Mouse (Mus musculus): ENCODE measurements around the gene Kcnq1. TPM values are rescaled to one million over a fixed set of nuclear protein-coding genes. Genes with fewer than 3 reads are reported as not detected.

Kcnq1 gene
- polyA plus RNA-seq, 1 experiment from 2014 or later: 1.8 TPM

DNA sequence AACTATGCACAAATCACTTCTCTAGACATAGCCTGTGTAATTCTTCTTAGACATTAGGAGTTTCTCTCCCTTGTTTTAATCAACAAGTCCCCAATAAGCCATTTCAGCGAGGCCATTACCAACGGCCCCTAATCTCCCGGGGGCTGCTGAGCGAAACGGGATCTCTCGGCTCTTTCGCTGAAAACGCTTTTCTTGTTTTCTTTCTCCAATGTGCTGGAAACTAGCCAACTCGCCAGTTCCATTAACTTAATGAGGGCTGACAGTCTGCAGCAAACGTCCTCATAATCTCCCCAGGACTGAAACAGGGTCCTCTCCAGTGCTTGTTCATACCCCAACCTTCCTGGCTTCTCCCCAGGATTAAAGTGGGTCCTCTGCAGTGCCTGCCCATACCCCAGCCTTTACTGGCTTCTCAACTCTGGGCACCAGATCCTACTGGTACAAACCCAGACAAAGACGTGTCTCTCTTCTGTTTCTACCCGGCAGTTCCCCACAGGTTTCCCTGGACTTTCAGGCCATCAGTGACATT lies 237.7 kb downstream of the Kcnq1 start:
- Histone ChIP-seq H3K9ac (no peak overlapping the region), H3K4me1 (peaks cover 16% of the 10 kb centered on the region), H3K4me2 (no peak overlapping the region), H3K27me3 (replicated peaks) (no peaks in the 10 kb centered on the region), H3K27ac (no peak overlapping the region), H3K4me3 (no peak overlapping the region), H3K9me3 (no peaks in the 10 kb centered on the region), H3K36me3 (replicated peaks) (no peaks in the 10 kb centered on the region)
- no peak for ATAC-seq (replicated peaks)
- WGBS: 18% methylated on average over 12 of the region's 12 CpGs

DNA sequence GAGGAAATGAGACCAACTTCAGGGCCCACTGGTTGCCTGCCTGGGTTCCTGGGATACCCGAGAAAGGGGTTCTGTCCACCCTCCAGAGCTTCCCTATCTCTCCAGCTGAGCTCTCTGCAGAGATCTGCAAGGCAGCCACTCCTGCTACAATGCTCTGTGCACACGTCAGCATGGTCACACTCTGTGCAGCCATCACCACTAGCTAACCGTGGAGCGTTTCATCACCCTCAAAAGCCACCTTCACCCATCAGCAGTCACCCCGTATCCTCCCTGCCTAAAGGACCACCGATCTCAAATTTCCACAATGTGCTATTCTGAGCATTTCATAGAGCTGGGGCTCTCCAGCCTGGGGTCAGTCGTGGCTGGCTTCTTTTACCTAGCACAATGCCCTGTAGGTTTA lies 243.1 kb downstream of the Kcnq1 start:
- no peaks in the 10 kb centered on the region for H3K27me3 ChIP-seq (replicated peaks)
- WGBS: 76% methylated on average over 7 of the region's 7 CpGs
- H3K36me3 ChIP-seq (replicated peaks): no peaks in the 10 kb centered on the region
- H3K4me1 ChIP-seq: no peaks in the 10 kb centered on the region
- ATAC-seq (replicated peaks): no peak
- no peak overlapping the region for H3K27ac ChIP-seq
- H3K9ac ChIP-seq: no peak overlapping the region
- H3K9me3 ChIP-seq: no peaks in the 10 kb centered on the region
- no peak overlapping the region for H3K4me3 ChIP-seq
- no peak overlapping the region for H3K4me2 ChIP-seq

DNA sequence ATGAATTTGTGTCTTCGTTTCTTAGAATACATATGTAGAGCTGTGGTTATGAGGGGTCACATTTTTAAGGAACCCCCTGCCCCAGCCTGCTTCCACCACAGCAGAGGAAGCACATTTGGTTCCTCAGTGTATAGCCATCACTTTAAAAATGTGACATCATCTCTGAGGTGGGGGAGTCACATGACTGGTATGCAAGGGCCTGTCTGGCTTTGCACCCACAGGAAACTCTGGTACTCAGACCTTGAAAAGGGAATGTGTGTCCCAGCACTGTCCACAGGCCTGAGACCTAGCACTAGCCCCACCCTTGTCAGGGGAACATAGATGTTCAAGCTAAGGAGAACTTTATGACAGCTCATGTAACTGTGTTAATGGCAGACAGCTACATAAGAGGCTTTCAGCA lies 243.7 kb downstream of the Kcnq1 start:
- no peak for ATAC-seq (replicated peaks)
- no peak overlapping the region for H3K9ac ChIP-seq
- H3K27ac ChIP-seq: no peak overlapping the region
- H3K9me3 ChIP-seq: no peaks in the 10 kb centered on the region
- H3K27me3 ChIP-seq (replicated peaks): no peaks in the 10 kb centered on the region
- WGBS: 87% methylated on average over 1 of the region's 1 CpGs
- H3K36me3 ChIP-seq (replicated peaks): no peaks in the 10 kb centered on the region
- no peaks in the 10 kb centered on the region for H3K4me1 ChIP-seq
- H3K4me3 ChIP-seq: no peak overlapping the region
- H3K4me2 ChIP-seq: no peak overlapping the region

DNA sequence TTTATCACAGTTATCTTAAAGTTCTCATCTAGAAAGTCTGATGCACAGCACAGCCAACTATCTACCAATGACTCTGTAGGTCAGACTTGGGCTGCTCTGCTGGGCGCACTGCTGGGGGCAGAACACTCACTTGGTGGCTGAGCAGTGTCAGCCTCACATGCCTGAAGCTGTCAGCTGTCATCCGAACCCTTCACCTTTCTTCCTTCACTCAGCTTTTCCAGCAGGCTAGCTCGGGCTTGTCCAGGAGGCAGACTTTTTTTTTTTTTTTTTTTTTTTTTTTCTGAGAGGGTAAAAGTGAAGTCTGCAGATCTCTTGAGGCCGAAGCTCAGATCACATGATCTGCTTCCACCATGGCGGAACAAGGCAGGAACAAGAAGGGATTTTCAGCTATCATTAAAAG lies 249.7 kb downstream of the Kcnq1 start:
- ATAC-seq (replicated peaks): no peak
- WGBS: 70% methylated on average over 5 of the region's 5 CpGs
- H3K36me3 ChIP-seq (replicated peaks): no peaks in the 10 kb centered on the region
- H3K4me3 ChIP-seq: no peak overlapping the region
- H3K4me2 ChIP-seq: no peak overlapping the region
- no peaks in the 10 kb centered on the region for H3K4me1 ChIP-seq
- H3K9me3 ChIP-seq: no peaks in the 10 kb centered on the region
- H3K27ac ChIP-seq: no peak overlapping the region
- no peaks in the 10 kb centered on the region for H3K27me3 ChIP-seq (replicated peaks)
- H3K9ac ChIP-seq: no peak overlapping the region

DNA sequence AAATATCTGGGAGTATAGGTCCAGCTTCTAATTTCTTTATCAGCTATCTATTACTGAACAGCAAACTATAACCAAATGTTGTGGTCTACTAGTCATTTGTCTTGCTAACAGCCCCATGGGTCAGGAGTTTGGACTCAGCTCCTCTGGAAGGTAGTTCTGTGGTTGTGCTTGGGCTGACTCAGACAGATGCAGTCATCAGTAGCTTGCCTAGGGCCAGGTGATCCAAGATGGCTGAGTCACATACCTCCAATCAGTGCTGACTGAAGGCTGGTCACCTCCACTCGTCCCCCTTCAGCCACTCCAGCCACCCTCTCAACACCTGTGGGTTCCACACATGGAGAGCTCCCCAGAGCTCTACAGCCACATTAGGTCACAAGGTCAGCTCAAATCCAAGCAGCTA lies 250.9 kb downstream of the Kcnq1 start:
- H3K4me3 ChIP-seq: no peak overlapping the region
- no peak overlapping the region for H3K27ac ChIP-seq
- ATAC-seq (replicated peaks): no peak
- H3K4me2 ChIP-seq: no peak overlapping the region
- no peak overlapping the region for H3K9ac ChIP-seq
- no peaks in the 10 kb centered on the region for H3K4me1 ChIP-seq
- no peaks in the 10 kb centered on the region for H3K36me3 ChIP-seq (replicated peaks)
- no peaks in the 10 kb centered on the region for H3K9me3 ChIP-seq
- WGBS: 59% methylated on average over 1 of the region's 1 CpGs
- no peaks in the 10 kb centered on the region for H3K27me3 ChIP-seq (replicated peaks)

DNA sequence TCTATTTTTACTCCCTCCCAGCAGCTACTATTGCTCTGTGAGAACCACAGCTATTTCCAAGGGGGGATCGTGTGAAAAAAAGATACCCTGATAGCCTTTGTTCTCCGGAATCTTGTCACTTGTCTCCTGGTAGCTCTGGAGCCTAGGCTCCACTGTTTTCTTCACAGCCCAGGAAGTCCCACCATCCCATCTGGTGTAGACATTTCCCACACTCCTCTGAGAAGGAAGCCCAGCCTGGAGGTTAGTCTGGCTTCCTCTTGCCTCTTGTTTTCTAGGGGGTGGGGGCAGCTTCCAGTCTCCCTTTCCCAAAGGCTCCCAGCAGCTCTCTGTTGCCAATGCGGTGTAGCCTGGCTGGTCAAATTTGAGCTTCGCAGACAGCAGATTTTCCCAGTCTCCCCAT lies 251.7 kb downstream of the Kcnq1 start:
- ATAC-seq (replicated peaks): no peak
- WGBS: 76% methylated on average over 4 of the region's 4 CpGs

DNA sequence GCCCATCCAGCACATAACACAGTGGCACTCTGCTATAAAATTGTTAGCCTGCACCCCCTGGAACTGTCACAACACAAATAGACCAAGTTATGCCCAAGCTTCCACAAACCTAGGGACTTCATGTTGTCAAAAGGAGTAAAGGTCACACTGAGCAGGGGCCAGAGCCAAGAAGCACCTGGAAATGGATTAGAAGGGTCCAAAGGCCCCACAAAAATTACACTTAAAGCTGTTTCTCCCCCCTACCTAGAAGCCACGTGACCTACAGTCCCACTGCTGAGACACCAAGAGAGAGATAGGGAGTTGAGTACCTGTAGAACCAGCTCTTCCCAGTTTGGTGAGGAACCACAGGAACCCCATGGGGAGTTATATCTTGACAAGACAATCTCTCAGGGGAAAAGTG lies 253.6 kb downstream of the Kcnq1 start:
- no peaks in the 10 kb centered on the region for H3K9me3 ChIP-seq
- H3K27me3 ChIP-seq (replicated peaks): no peaks in the 10 kb centered on the region
- H3K9ac ChIP-seq: no peak overlapping the region
- H3K4me2 ChIP-seq: no peak overlapping the region
- H3K36me3 ChIP-seq (replicated peaks): no peaks in the 10 kb centered on the region
- no peak overlapping the region for H3K27ac ChIP-seq
- H3K4me3 ChIP-seq: no peak overlapping the region
- no peak for ATAC-seq (replicated peaks)
- WGBS: 70% methylated on average over 1 of the region's 1 CpGs
- no peaks in the 10 kb centered on the region for H3K4me1 ChIP-seq

More for the DNA sequence above, 251.7 kb downstream of the Kcnq1 start:
- Histone ChIP-seq H3K9ac (no peak overlapping the region), H3K4me2 (no peak overlapping the region), H3K9me3 (no peaks in the 10 kb centered on the region), H3K4me1 (no peaks in the 10 kb centered on the region), H3K27me3 (replicated peaks) (no peaks in the 10 kb centered on the region), H3K27ac (no peak overlapping the region), H3K4me3 (no peak overlapping the region), H3K36me3 (replicated peaks) (no peaks in the 10 kb centered on the region)

DNA sequence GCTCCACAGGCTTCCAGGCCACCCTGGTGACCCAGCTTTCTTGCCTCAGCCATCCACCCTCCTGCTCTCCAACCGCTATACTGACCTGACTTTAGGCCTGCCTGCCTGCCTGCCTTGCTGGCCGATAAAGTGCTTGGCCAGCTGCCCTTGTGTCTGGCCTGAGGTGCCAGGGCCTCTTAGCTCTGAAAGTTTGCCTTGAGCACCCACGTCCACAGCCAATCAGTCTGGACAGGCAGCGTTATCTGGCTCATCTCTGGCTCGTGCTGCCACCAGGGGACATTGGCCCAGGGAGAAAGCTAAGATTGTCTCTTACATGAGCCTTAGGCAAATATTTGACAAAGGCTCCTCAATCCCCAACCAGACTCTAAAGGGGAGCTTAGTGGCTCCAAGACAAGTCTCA lies 254.6 kb downstream of the Kcnq1 start:
- Histone ChIP-seq H3K4me1 (0 out of 2 replicates have a peak, but pooled peaks cover 2% of the 10 kb centered on the region), H3K9ac (no peak overlapping the region), H3K9me3 (no peaks in the 10 kb centered on the region), H3K4me2 (no peak overlapping the region), H3K36me3 (replicated peaks) (no peaks in the 10 kb centered on the region), H3K27me3 (replicated peaks) (no peaks in the 10 kb centered on the region), H3K27ac (no peak overlapping the region), H3K4me3 (no peak overlapping the region)
- WGBS: 68% methylated on average over 5 of the region's 5 CpGs
- ATAC-seq (replicated peaks): no peak

DNA sequence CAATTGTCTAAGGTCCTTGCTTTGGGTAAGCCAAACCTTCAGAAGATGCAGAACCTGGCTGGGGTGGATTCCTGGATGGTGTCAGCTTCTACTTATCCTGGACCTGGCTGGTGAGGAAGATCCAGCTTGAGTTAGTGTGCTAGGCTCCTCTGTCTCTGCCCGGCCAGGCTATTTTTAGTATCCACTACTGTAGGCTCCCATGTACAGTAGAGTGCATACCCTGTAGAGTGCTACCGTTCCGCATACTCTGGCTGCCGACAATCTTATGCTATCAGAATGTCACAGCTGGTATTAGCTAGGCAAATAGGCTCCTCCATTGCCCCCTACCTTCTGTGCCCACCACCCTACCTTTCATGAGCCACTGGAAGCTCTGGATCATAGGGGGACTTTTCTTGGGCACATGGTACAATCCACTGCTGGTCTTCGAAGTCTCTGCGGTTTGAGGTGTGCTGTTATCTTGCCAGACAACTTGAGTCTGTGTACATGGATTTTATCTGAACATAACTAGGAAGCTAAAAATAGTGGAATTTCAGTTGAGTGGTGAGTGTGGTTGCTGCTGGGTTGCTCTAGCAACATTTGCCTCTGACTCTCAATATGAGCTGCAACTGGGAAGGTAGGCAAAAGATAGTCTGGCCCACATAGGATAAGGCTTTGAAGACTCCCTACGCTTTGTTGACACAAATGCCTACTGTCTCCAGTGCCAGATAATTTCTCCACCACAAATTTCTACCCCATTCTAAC lies 258.1 kb downstream of the Kcnq1 start:
- H3K36me3 ChIP-seq (replicated peaks): no peaks in the 10 kb centered on the region
- no peak overlapping the region for H3K4me3 ChIP-seq
- no peak overlapping the region for H3K9ac ChIP-seq
- H3K27ac ChIP-seq: no peak overlapping the region
- WGBS: 94% methylated on average over 7 of the region's 7 CpGs
- no peak overlapping the region for H3K4me2 ChIP-seq
- 0 out of 2 replicates have a peak, but pooled peaks cover 3% of the 10 kb centered on the region for H3K4me1 ChIP-seq
- ATAC-seq (replicated peaks): no peak
- no peaks in the 10 kb centered on the region for H3K27me3 ChIP-seq (replicated peaks)
- H3K9me3 ChIP-seq: no peaks in the 10 kb centered on the region

DNA sequence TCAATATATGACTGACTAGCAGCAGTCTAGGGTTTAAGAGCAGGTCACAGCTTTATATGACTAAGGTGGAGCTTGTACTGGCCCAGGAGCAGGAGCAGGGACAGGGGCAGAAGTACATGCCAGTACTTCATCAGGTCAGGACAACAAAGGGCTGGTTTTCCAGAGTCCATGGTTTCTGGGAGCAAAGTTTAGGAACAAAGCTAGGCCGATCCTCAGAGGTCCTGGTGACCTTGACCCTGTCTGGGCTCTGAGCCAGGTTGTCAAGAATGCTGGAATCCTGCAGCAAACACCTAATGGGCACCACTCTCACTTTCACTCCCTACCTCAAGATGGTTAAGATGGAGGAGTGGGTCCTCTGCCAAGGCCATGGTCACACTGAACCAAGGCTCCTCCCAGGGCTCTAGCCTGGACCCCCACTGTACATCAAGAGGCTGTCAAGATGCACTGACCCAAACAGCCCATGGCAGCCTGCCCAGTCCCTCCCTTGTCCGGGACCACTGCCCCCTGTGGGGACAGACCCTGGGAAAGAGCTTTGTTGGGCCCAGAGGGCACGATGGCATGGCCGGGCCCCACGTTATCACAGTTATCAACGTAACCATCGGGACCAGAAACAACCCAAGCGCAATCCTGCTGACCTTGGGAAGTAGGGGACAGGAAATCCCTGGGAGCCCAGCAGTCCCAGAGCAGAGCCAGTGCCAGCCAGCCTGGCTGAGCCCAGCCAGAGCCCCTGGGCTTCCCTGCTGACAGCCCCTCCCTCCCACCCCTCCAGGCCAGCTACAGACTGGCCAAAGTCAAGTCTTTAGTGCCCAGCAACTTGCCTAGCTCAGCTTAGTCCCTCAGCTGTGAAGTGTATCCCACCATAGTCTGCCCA lies 259.0 kb downstream of the Kcnq1 start:
- Histone ChIP-seq H3K36me3 (replicated peaks) (no peaks in the 10 kb centered on the region), H3K4me2 (no peak overlapping the region), H3K9ac (no peak overlapping the region), H3K4me3 (no peak overlapping the region), H3K9me3 (no peaks in the 10 kb centered on the region), H3K27ac (no peak overlapping the region), H3K27me3 (replicated peaks) (no peaks in the 10 kb centered on the region), H3K4me1 (0 out of 2 replicates have a peak, but pooled peaks cover 3% of the 10 kb centered on the region)
- WGBS: 75% methylated on average over 8 of the region's 8 CpGs
- ATAC-seq (replicated peaks): no peak

DNA sequence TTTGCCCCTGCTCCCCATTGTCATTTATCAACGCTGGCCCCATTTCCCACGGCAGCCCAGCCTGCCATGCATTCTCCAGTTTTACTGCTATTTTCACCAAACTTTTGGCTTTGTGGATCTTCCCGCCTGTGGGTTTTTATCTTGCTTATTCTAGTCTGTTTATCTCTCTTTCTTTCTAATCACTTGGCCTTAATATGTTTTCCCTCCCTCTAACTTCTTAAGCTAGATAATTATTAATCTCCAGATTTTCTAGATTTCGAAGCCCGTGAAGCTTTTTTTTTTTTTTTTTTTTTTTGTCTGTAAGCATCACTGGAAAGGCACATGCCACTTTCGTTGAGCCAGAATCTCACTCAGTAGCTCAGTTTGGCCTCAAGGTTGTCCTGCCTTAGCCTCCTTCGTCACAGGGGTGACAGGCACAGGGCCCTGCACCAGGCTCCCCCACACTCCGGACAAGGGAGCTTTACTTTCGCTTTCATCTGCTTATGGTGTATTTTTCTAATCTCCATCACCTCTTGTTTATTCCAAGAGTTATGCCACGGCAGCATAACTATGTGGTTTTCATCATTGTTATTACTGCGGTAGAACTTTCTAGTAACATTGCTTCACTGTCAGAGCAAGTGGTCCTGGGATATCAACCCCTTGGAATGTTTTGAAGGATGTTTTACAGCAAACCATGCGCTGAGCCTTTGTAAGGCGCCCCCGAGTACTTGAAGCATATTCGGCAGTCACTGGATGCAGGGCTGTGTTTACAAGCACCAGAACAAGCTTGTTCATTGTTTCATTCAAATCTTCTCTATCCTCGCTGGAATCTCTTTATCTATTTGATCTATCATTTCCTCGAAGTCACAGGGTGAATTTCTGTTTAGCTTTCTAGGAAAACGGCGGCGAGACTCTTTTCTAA lies 261.5 kb downstream of the Kcnq1 start:
- Histone ChIP-seq H3K4me3 (no peak overlapping the region), H3K27me3 (replicated peaks) (no peaks in the 10 kb centered on the region), H3K4me1 (0 out of 2 replicates have a peak, but pooled peaks cover 3% of the 10 kb centered on the region), H3K36me3 (replicated peaks) (no peaks in the 10 kb centered on the region), H3K4me2 (no peak overlapping the region), H3K9ac (no peak overlapping the region), H3K9me3 (no peaks in the 10 kb centered on the region), H3K27ac (no peak overlapping the region)
- 71% methylated on average over 20 of the region's 20 CpGs for WGBS
- ATAC-seq (replicated peaks): no peak

DNA sequence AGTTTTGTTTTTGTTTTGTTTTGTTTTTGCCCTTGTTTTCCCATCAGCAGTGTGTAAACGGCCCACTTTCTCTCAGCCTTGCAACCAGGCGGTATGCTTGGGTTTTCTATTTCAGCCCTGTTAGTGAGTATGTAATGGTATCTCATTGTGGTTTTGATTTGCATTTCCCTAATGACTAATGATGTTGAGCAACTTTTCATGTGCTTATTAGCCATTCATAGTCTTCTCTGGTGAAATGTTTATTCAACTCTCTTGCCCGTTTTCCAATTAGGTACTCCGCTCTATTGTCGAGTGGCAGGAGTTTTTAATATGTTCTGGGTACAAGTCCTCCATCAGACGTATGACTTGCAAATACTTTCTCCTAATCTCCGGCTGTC lies 262.1 kb downstream of the Kcnq1 start:
- no peak overlapping the region for H3K4me2 ChIP-seq
- H3K36me3 ChIP-seq (replicated peaks): no peaks in the 10 kb centered on the region
- H3K4me1 ChIP-seq: 0 out of 2 replicates have a peak, but pooled peaks cover 3% of the 10 kb centered on the region
- 42% methylated on average over 7 of the region's 7 CpGs for WGBS
- no peaks in the 10 kb centered on the region for H3K9me3 ChIP-seq
- no peak overlapping the region for H3K4me3 ChIP-seq
- no peak overlapping the region for H3K27ac ChIP-seq
- ATAC-seq (replicated peaks): no peak
- no peak overlapping the region for H3K9ac ChIP-seq
- H3K27me3 ChIP-seq (replicated peaks): no peaks in the 10 kb centered on the region
